Mouse (Mus musculus) midbrain, embryonic 11.5 days (tissue): ENCODE measurements around the gene Endou. TPM values are rescaled to one million over a fixed set of nuclear protein-coding genes. Genes with fewer than 3 reads are reported as not detected.

Source experiments
- ATAC-seq: fragments of 200-750 bp; cut with Nextera tagmentation; 2 replicates; pipeline ENCODE4 v1.8.0; 2017; ENCODE audit warnings: moderate TSS enrichment, moderate library complexity; ENCODE audit not compliant: low FRiP score
- DNase-seq: peaks from one replicate; pipeline ENCODE4 v3.0.0; 2015; ENCODE audit warnings: low spot score; ENCODE audit errors: missing footprints
- H3K27ac ChIP-seq: fragments of 300-500 bp; sonication (generic); 2 replicates; pipeline ENCODE4 v1.5.1; 2014; ENCODE audit warnings: low read depth, low read length
- H3K27me3 ChIP-seq: fragments of 300-500 bp; sonication (generic); 2 replicates; pipeline ENCODE4 v1.6.1; 2014; ENCODE audit warnings: mild to moderate bottlenecking, low read length, moderate library complexity, mixed read lengths; ENCODE audit not compliant: control insufficient read depth, insufficient read depth
- H3K36me3 ChIP-seq: fragments of 300-500 bp; sonication (generic); 2 replicates; pipeline ENCODE4 v1.6.1; 2014; ENCODE audit warnings: mild to moderate bottlenecking, low read length, moderate library complexity, mixed read lengths; ENCODE audit not compliant: control insufficient read depth, insufficient read depth
- H3K4me1 ChIP-seq: fragments of 300-500 bp; sonication (generic); 2 replicates; pipeline ENCODE4 v1.6.1; 2014; ENCODE audit warnings: low read length; ENCODE audit not compliant: control insufficient read depth, insufficient read depth
- H3K4me2 ChIP-seq: fragments of 300-500 bp; sonication (generic); 2 replicates; pipeline ENCODE4 v1.6.1; 2014; ENCODE audit warnings: mild to moderate bottlenecking, moderate library complexity
- H3K4me3 ChIP-seq: fragments of 300-500 bp; sonication (generic); 2 replicates; pipeline ENCODE4 v1.5.1; 2014; ENCODE audit warnings: low read depth, low read length
- H3K9ac ChIP-seq: fragments of 300-500 bp; sonication (generic); 2 replicates; pipeline ENCODE4 v1.6.1; 2014; ENCODE audit warnings: low read length
- H3K9me3 ChIP-seq: fragments of 300-500 bp; sonication (generic); 2 replicates; pipeline ENCODE4 v1.6.1; 2016; ENCODE audit warnings: low read length; ENCODE audit not compliant: control insufficient read depth
- WGBS: fragments of 180-500 bp; shearing (Covaris S2); extraction: QIAGEN DNeasy Blood & Tissue Kit; methylation state at CpG from one replicate; pipeline ENCODE4 v1.1.7; 2014; 5-methylcytosine and 5-hydroxymethylcytosine counted together
- polyA plus RNA-seq: library from polyadenylated mRNA; unstranded; fragments of >200 nt; fragmentation: Nextera tagmentation; extraction: Ambion mirVana; gene quantifications from 2 replicates; pipeline ENCODE4 v1.2.1, GENCODE M21; 2014

The Endou gene
- 0.18 and 0.32 TPM in 2 replicates for polyA plus RNA-seq

DNA sequence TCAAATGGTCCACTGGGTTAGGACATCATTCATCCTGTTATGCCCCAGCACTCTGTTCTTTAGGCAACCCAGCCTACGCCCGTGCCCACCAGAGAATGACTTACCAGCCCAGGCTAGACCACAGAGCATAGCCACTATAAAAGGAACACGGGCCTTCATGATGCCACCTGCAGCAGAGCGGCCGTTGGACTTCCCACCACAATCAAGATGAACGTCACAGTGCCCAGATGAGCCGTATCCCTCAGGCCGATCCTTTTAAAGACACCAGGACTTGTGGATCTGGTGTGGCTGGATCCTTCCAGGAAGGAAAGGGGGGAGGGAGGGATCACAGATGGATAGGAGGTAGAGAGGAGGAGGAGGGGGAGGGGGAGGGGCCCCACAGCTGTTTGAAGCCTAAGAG, at the start of gene Endou:
Gene Endou (minus strand): TSS at position 229 of the 400 bp plus-strand sequence.
- Histone ChIP-seq H3K36me3 (no peaks in the 10 kb centered on the region), H3K9ac (no peak within 1 kb of the TSS), H3K4me3 (no peak within 1 kb of the TSS), H3K27me3 (no peaks in the 10 kb centered on the region), H3K9me3 (no peaks in the 10 kb centered on the region; the same call in 1 of the 2 replicates), H3K27ac (no peak within 1 kb of the TSS), H3K4me2 (no peak within 1 kb of the TSS), H3K4me1 (no peaks in the 10 kb centered on the region)
- whole genome bisulfite sequencing, result 92% methylated on average over 8 of the region's 8 CpGs
- DNase-seq, result no peak
- ATAC-seq, result no peak

GRCm38 (mm10) chr15:97780611-97781031, 49.5 kb upstream of the Endou start:
- DNase-seq, result no peak
- H3K9ac ChIP-seq, result no peak overlapping the region
- WGBS, result 73% methylated on average over 12 of the region's 12 CpGs
- H3K27ac ChIP-seq, result no peak overlapping the region
- no peaks in the 10 kb centered on the region for H3K9me3 ChIP-seq
- H3K4me2 ChIP-seq, result no peak overlapping the region
- no peaks in the 10 kb centered on the region for H3K36me3 ChIP-seq
- peaks cover 7% of the 10 kb centered on the region for H3K4me1 ChIP-seq
- H3K4me3 ChIP-seq, result no peak overlapping the region
- no peak for ATAC-seq
- H3K27me3 ChIP-seq, result peaks cover 4% of the 10 kb centered on the region

GRCm38 (mm10) chr15:97779576-97779975, 48.4 kb upstream of the Endou start:
- no peaks in the 10 kb centered on the region for H3K36me3 ChIP-seq
- H3K9me3 ChIP-seq, result no peaks in the 10 kb centered on the region
- H3K27me3 ChIP-seq, result peaks cover 4% of the 10 kb centered on the region
- H3K9ac ChIP-seq, result no peak overlapping the region
- no peak overlapping the region for H3K4me3 ChIP-seq
- no peak overlapping the region for H3K27ac ChIP-seq
- no peak overlapping the region for H3K4me2 ChIP-seq
- 65% methylated on average over 1 of the region's 1 CpGs for WGBS
- ATAC-seq, result no peak
- DNase-seq, result no peak
- H3K4me1 ChIP-seq, result peaks cover 7% of the 10 kb centered on the region

DNA sequence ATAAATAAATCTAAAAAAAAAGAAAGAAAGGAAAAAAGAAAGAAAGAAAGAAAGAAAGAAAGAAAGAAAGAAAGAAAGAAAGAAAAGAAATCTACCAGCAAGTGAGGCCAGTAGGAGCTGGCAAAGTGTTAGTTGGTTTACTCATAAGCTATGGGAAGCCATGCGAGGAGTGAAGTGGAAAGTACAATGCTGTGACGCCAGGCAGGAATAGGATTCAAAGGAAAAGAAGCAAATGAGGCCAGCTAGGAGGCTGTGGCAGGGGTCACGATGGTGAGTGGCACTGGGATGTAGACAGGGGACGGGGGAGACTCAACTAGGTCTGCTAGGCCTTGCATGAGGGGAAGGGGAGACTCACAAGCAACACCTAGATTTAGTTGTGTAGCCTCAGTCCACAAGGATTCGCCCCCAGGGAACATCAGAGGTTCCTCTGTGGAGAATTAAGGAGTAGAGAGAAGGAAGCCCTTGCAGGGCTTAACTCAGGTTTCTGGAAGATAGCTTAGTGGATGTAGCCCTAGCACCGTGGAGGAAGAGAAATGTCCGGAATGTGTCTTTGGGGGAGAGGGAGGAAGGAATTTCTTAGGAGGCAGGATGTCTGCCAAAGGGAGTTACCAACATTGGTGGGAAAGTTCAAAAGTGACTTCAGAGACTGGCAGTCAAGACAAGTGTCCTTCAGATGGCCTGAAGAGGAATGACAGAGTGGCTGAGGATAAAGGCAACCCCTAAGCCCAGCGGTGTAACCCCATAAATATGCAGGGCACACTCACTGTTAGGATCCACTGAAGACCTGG, 47.4 kb upstream of the Endou start, which contains the start of gene Slc48a1:
Gene Slc48a1 (plus strand): TSS at position 210 of the 788 bp plus-strand sequence.
- peaks cover 4% of the 10 kb centered on the region for H3K27me3 ChIP-seq
- no peak within 1 kb of the TSS for H3K9ac ChIP-seq
- H3K4me1 ChIP-seq, result peaks cover 7% of the 10 kb centered on the region; the same call in 1 of the 2 replicates
- no peaks in the 10 kb centered on the region for H3K9me3 ChIP-seq
- no peak within 1 kb of the TSS for H3K4me2 ChIP-seq
- ATAC-seq, result no peak
- WGBS, result 75% methylated on average over 8 of the region's 8 CpGs
- H3K4me3 ChIP-seq, result no peak within 1 kb of the TSS
- H3K27ac ChIP-seq, result no peak within 1 kb of the TSS
- H3K36me3 ChIP-seq, result no peaks in the 10 kb centered on the region
- no peak for DNase-seq

- H3K4me2 ChIP-seq, result no peak overlapping the region
- H3K27ac ChIP-seq, result no peak overlapping the region
- WGBS, result 84% methylated on average over 6 of the region's 6 CpGs
- DNase-seq, result no peak
- H3K4me3 ChIP-seq, result no peak overlapping the region
- no peak overlapping the region for H3K9ac ChIP-seq
- H3K9me3 ChIP-seq, result no peaks in the 10 kb centered on the region
- H3K36me3 ChIP-seq, result no peaks in the 10 kb centered on the region
- no peak for ATAC-seq
- no peaks in the 10 kb centered on the region; the same call in 1 of the 2 replicates for H3K27me3 ChIP-seq
- no peaks in the 10 kb centered on the region; the same call in 1 of the 2 replicates for H3K4me1 ChIP-seq
These were observed 45.8 kb upstream of the Endou start for GRCm38 (mm10) chr15:97776919-97777318.

GRCm38 (mm10) chr15:97776514-97776913, 45.4 kb upstream of the Endou start:
- Histone ChIP-seq H3K36me3 (no peaks in the 10 kb centered on the region), H3K9me3 (no peaks in the 10 kb centered on the region), H3K9ac (no peak overlapping the region), H3K4me2 (no peak overlapping the region), H3K27ac (no peak overlapping the region), H3K4me1 (no peaks in the 10 kb centered on the region; the same call in 1 of the 2 replicates), H3K4me3 (no peak overlapping the region), H3K27me3 (no peaks in the 10 kb centered on the region; the same call in 1 of the 2 replicates)
- DNase-seq (peak; percentile 92), ATAC-seq (no peak)
- 10% methylated on average over 8 of the region's 8 CpGs for WGBS

DNA sequence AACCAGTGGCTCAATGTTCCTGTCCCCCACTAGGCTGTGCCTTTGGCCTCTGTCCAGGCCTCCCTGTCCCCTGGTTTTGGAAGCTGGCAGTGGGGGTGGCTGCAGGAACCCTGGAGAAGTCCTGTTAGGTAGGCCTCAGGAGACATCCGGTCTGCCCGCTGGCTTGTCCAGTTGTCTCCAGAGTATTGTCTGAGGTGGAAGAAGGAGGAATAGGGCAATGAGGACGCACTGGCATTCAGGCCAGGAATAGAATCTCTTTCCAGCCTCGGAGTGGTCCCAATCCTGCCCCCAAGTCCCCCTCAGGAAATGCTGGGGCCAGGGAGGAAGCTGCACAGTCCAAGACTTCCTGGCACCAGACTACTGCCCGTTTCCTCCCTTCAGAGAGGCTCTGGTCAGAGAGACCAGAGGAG, 42.8 kb upstream of the Endou start:
- DNase-seq (no peak), ATAC-seq (no peak)
- H3K4me3 ChIP-seq, result no peak overlapping the region
- no peak overlapping the region for H3K4me2 ChIP-seq
- no peaks in the 10 kb centered on the region; the same call in 1 of the 2 replicates for H3K4me1 ChIP-seq
- no peak overlapping the region for H3K27ac ChIP-seq
- no peak overlapping the region for H3K9ac ChIP-seq
- no peaks in the 10 kb centered on the region for H3K36me3 ChIP-seq
- H3K27me3 ChIP-seq, result 0 out of 2 replicates have a peak, but pooled peaks cover 3% of the 10 kb centered on the region
- WGBS, result 80% methylated on average over 5 of the region's 5 CpGs
- H3K9me3 ChIP-seq, result no peaks in the 10 kb centered on the region

DNA sequence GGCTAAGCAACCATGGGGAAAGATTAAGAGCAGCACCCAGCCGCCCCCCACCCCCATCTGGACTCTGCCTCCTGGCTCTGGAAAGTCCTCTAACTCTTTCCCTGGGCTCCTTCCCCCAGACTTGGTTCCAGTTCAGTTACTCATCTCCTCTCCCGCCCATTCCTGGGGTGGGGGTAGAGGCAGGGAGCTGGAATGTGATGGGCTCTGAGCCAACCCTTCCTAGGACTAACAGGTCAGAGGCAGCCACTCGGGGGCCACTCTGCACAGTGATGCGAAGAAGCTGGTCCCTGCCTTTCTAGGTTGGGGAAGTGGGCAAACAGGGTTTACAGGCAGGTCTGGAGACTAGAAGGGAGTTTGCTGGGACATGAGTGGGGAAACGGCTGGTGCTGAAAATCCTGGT, 42.0 kb upstream of the Endou start:
- H3K27me3 ChIP-seq, result 0 out of 2 replicates have a peak, but pooled peaks cover 5% of the 10 kb centered on the region
- 25% methylated on average over 5 of the region's 5 CpGs for WGBS
- H3K36me3 ChIP-seq, result no peaks in the 10 kb centered on the region
- ATAC-seq, result 0 out of 2 replicates have a peak, but pooled peaks have one; percentile 33
- no peak for DNase-seq
- no peak overlapping the region for H3K9ac ChIP-seq
- no peaks in the 10 kb centered on the region for H3K9me3 ChIP-seq
- H3K4me1 ChIP-seq, result no peaks in the 10 kb centered on the region; the same call in 1 of the 2 replicates
- H3K27ac ChIP-seq, result no peak overlapping the region
- no peak overlapping the region for H3K4me2 ChIP-seq
- no peak overlapping the region for H3K4me3 ChIP-seq

- Histone ChIP-seq H3K9ac (no peak overlapping the region), H3K36me3 (no peaks in the 10 kb centered on the region), H3K27me3 (peaks cover 20% of the 10 kb centered on the region), H3K9me3 (no peaks in the 10 kb centered on the region), H3K4me3 (no peak overlapping the region), H3K4me2 (no peak overlapping the region), H3K4me1 (peaks cover 19% of the 10 kb centered on the region), H3K27ac (no peak overlapping the region)
- ATAC-seq (no peak), DNase-seq (no peak)
- 76% methylated on average over 8 of the region's 8 CpGs for WGBS
These were observed 39.1 kb upstream of the Endou start for GRCm38 (mm10) chr15:97770280-97770679.
